25 mouse cellular contexts compared by ENCODE assay signal in genomic region chr7:84439606-84440005, GRCm38 (mm10). TPM values are rescaled to one million over a fixed set of nuclear protein-coding genes. Genes with fewer than 3 reads are reported as not detected.
"Had no signal": no experiment of that assay in that cellular context is flagged by ENCODE, and none has a peak within 500 bp of the region (broad histone marks: within the 10 kb centered on the region; RNA-seq: fewer than 3 reads in every experiment).

No protein-coding gene starts in this region.

- H3K4me1 ChIP-seq: liver, embryonic 15.5 days; megakaryocyte, embryonic 14.5 days; midbrain, embryonic 13.5 days; midbrain, embryonic 15.5 days; neural tube, embryonic 13.5 days; neural tube, embryonic 15.5 days; stomach, embryonic 15.5 days had no signal

- H3K4me3 ChIP-seq: liver, embryonic 15.5 days; lung, embryonic 15.5 days; megakaryocyte, embryonic 14.5 days; midbrain, embryonic 13.5 days; midbrain, embryonic 15.5 days; myocyte; neural tube, embryonic 13.5 days; neural tube, embryonic 15.5 days; stomach, embryonic 15.5 days had no signal

- H3K36me3 ChIP-seq: liver, embryonic 15.5 days; lung, embryonic 15.5 days; midbrain, embryonic 13.5 days; midbrain, embryonic 15.5 days; neural tube, embryonic 13.5 days; neural tube, embryonic 15.5 days; stomach, embryonic 15.5 days had no signal

- H3K4me2 ChIP-seq: liver, embryonic 15.5 days; lung, embryonic 15.5 days; midbrain, embryonic 11.5 days; midbrain, embryonic 13.5 days; midbrain, embryonic 15.5 days; neural tube, embryonic 13.5 days; neural tube, embryonic 15.5 days; stomach, embryonic 15.5 days had no signal

- H3K9me3 ChIP-seq: liver, embryonic 15.5 days; lung, embryonic 15.5 days; megakaryocyte, embryonic 14.5 days; midbrain, embryonic 13.5 days; midbrain, embryonic 15.5 days; neural tube, embryonic 13.5 days; neural tube, embryonic 15.5 days; stomach, embryonic 15.5 days had no signal

- DNase-seq: liver, postnatal 0 days; lung, adult 2 months; lung, postnatal 14 days; lung, postnatal 36 days; retina, postnatal 1 day; right cerebral cortex, adult 18-20 months; right cerebral cortex, postnatal 25 days; right cerebral cortex, postnatal 4 days; spleen, adult 18-20 months; thymus, adult 2 months; thymus, postnatal 25 days; thymus, postnatal 4 days had no signal

- H3K27me3 ChIP-seq: liver, embryonic 15.5 days; lung, embryonic 15.5 days; megakaryocyte, embryonic 14.5 days; midbrain, embryonic 13.5 days; midbrain, embryonic 15.5 days; neural tube, embryonic 13.5 days; neural tube, embryonic 15.5 days; stomach, embryonic 15.5 days had no signal

- ATAC-seq: liver, postnatal 0 days; lung, postnatal 0 days; midbrain, embryonic 13.5 days; midbrain, embryonic 15.5 days had no signal

- H3K9ac ChIP-seq: liver, embryonic 15.5 days; liver, postnatal 0 days; lung, embryonic 15.5 days; midbrain, embryonic 13.5 days; midbrain, embryonic 15.5 days; neural tube, embryonic 13.5 days; neural tube, embryonic 15.5 days; stomach, embryonic 15.5 days had no signal

- H3K27ac ChIP-seq: liver, embryonic 15.5 days; lung, embryonic 15.5 days; macrophage; midbrain, embryonic 13.5 days; midbrain, embryonic 15.5 days; neural tube, embryonic 13.5 days; neural tube, embryonic 15.5 days; stomach, embryonic 15.5 days had no signal

RNA-seq across cellular contexts. Expression of gene Arnt2, which starts 29.6 kb away (rescaled TPM):
- total RNA-seq: megakaryocyte progenitor cell, adult 5-6 weeks had no signal
- polyA plus RNA-seq: liver, postnatal 0 days had no signal
